Mouse (Mus musculus): ENCODE results near the gene Lmod3. TPM values are rescaled to one million over a fixed set of nuclear protein-coding genes. Genes with fewer than 3 reads are reported as not detected.

The Lmod3 gene
- polyA plus RNA-seq, 1 experiment from 2014 or later: 0.08 TPM

- Histone ChIP-seq H3K9ac (no peak overlapping the region), H3K27me3 (no peaks in the 10 kb centered on the region), H3K4me1 (replicated peaks) (no peaks in the 10 kb centered on the region), H3K4me2 (no peak overlapping the region), H3K4me3 (no peak overlapping the region), H3K27ac (no peak overlapping the region), H3K9me3 (peaks cover 3% of the 10 kb centered on the region; the same call in 1 of the 2 replicates), H3K36me3 (peaks cover 3% of the 10 kb centered on the region; the same call in 1 of the 2 replicates)
- 81% methylated on average over 5 of the region's 5 CpGs for WGBS
- no peak for ATAC-seq (ENCODE audit: low FRiP score)
Observed at GRCm38 (mm10) chr6:97240092-97240491, 12.5 kb downstream of the Lmod3 start.

- Histone ChIP-seq H3K4me3 (no peak overlapping the region), H3K9ac (no peak overlapping the region), H3K4me1 (replicated peaks) (no peaks in the 10 kb centered on the region), H3K36me3 (peaks cover 10% of the 10 kb centered on the region), H3K9me3 (peaks cover 4% of the 10 kb centered on the region; the same call in 1 of the 2 replicates), H3K27me3 (no peaks in the 10 kb centered on the region), H3K4me2 (no peak overlapping the region), H3K27ac (no peak overlapping the region)
- ATAC-seq (ENCODE audit: low FRiP score): no peak
- WGBS: 93% methylated on average over 6 of the region's 6 CpGs
Observed at GRCm38 (mm10) chr6:97239360-97239759, 13.2 kb downstream of the Lmod3 start.

- 96% methylated on average over 5 of the region's 5 CpGs for WGBS
- Histone ChIP-seq H3K36me3 (peaks cover 36% of the 10 kb centered on the region), H3K27me3 (no peaks in the 10 kb centered on the region), H3K4me1 (replicated peaks) (no peaks in the 10 kb centered on the region), H3K4me2 (no peak overlapping the region), H3K4me3 (no peak overlapping the region), H3K9me3 (peaks cover 4% of the 10 kb centered on the region; the same call in 1 of the 2 replicates), H3K9ac (no peak overlapping the region), H3K27ac (no peak overlapping the region)
- ATAC-seq (ENCODE audit: low FRiP score): no peak
Observed at GRCm38 (mm10) chr6:97236088-97236487, 16.5 kb downstream of the Lmod3 start.

GRCm38 (mm10) chr6:97234911-97235668 is 17.5 kb downstream of the Lmod3 start:
- WGBS: 85% methylated on average over 7 of the region's 7 CpGs
- H3K4me2 ChIP-seq: no peak overlapping the region
- ATAC-seq (ENCODE audit: low FRiP score): no peak
- H3K36me3 ChIP-seq: peaks cover 45% of the 10 kb centered on the region
- H3K27me3 ChIP-seq: no peaks in the 10 kb centered on the region
- H3K4me3 ChIP-seq: no peak overlapping the region
- H3K27ac ChIP-seq: no peak overlapping the region
- H3K9me3 ChIP-seq: peaks cover 4% of the 10 kb centered on the region; the same call in 1 of the 2 replicates
- H3K9ac ChIP-seq: no peak overlapping the region
- no peaks in the 10 kb centered on the region for H3K4me1 ChIP-seq (replicated peaks)

- Histone ChIP-seq H3K27me3 (no peaks in the 10 kb centered on the region), H3K9ac (no peak overlapping the region), H3K9me3 (no peaks in the 10 kb centered on the region), H3K4me3 (no peak overlapping the region), H3K36me3 (peaks cover 43% of the 10 kb centered on the region), H3K4me1 (replicated peaks) (peaks cover 10% of the 10 kb centered on the region), H3K27ac (no peak overlapping the region), H3K4me2 (no peak overlapping the region)
- ATAC-seq (ENCODE audit: low FRiP score): no peak
- 94% methylated on average over 9 of the region's 9 CpGs for WGBS
Observed at GRCm38 (mm10) chr6:97227067-97227847, 25.3 kb downstream of the Lmod3 start.

GRCm38 (mm10) chr6:97226083-97226491 is 26.5 kb downstream of the Lmod3 start:
- no peaks in the 10 kb centered on the region for H3K9me3 ChIP-seq
- H3K4me1 ChIP-seq (replicated peaks): peaks cover 20% of the 10 kb centered on the region
- peak overlapping the region; percentile 61 for H3K27ac ChIP-seq
- no peak overlapping the region for H3K9ac ChIP-seq
- H3K27me3 ChIP-seq: no peaks in the 10 kb centered on the region
- no peak overlapping the region for H3K4me3 ChIP-seq
- peak; percentile 57; the same call in 1 of the 2 replicates for ATAC-seq (ENCODE audit: low FRiP score)
- no peak overlapping the region for H3K4me2 ChIP-seq
- peaks cover 33% of the 10 kb centered on the region for H3K36me3 ChIP-seq
- WGBS: 11% methylated on average over 1 of the region's 1 CpGs

GRCm38 (mm10) chr6:97224505-97224904 is 28.1 kb downstream of the Lmod3 start:
- no peaks in the 10 kb centered on the region for H3K9me3 ChIP-seq
- no peak overlapping the region for H3K9ac ChIP-seq
- H3K27ac ChIP-seq: no peak overlapping the region
- no peak for ATAC-seq (ENCODE audit: low FRiP score)
- H3K36me3 ChIP-seq: peaks cover 19% of the 10 kb centered on the region
- H3K4me2 ChIP-seq: no peak overlapping the region
- peaks cover 20% of the 10 kb centered on the region for H3K4me1 ChIP-seq (replicated peaks)
- 93% methylated on average over 8 of the region's 8 CpGs for WGBS
- H3K4me3 ChIP-seq: no peak overlapping the region
- H3K27me3 ChIP-seq: no peaks in the 10 kb centered on the region

GRCm38 (mm10) chr6:97223566-97223965 is 29.0 kb downstream of the Lmod3 start:
- peaks cover 20% of the 10 kb centered on the region for H3K4me1 ChIP-seq (replicated peaks)
- no peak overlapping the region for H3K4me3 ChIP-seq
- no peaks in the 10 kb centered on the region for H3K9me3 ChIP-seq
- H3K27ac ChIP-seq: no peak overlapping the region
- peaks cover 14% of the 10 kb centered on the region for H3K36me3 ChIP-seq
- no peaks in the 10 kb centered on the region for H3K27me3 ChIP-seq
- H3K9ac ChIP-seq: no peak overlapping the region
- 79% methylated on average over 4 of the region's 4 CpGs for WGBS
- H3K4me2 ChIP-seq: no peak overlapping the region
- ATAC-seq (ENCODE audit: low FRiP score): no peak

- ATAC-seq (ENCODE audit: low FRiP score): no peak
- peaks cover 14% of the 10 kb centered on the region for H3K36me3 ChIP-seq
- H3K4me3 ChIP-seq: no peak overlapping the region
- 82% methylated on average over 5 of the region's 5 CpGs for WGBS
- no peak overlapping the region for H3K4me2 ChIP-seq
- H3K9ac ChIP-seq: no peak overlapping the region
- no peak overlapping the region for H3K27ac ChIP-seq
- no peaks in the 10 kb centered on the region for H3K27me3 ChIP-seq
- H3K4me1 ChIP-seq (replicated peaks): peaks cover 20% of the 10 kb centered on the region
- no peaks in the 10 kb centered on the region for H3K9me3 ChIP-seq
Observed at GRCm38 (mm10) chr6:97222931-97223467, 29.6 kb downstream of the Lmod3 start.

- Histone ChIP-seq H3K9me3 (no peaks in the 10 kb centered on the region), H3K4me3 (no peak overlapping the region), H3K4me2 (no peak overlapping the region), H3K9ac (no peak overlapping the region), H3K4me1 (replicated peaks) (peaks cover 20% of the 10 kb centered on the region), H3K27ac (no peak overlapping the region), H3K36me3 (peaks cover 10% of the 10 kb centered on the region), H3K27me3 (no peaks in the 10 kb centered on the region)
- WGBS: 57% methylated on average over 6 of the region's 6 CpGs
- ATAC-seq (ENCODE audit: low FRiP score): no peak
Observed at GRCm38 (mm10) chr6:97222321-97222720, 30.2 kb downstream of the Lmod3 start.

- H3K4me2 ChIP-seq: no peak overlapping the region
- H3K4me3 ChIP-seq: no peak overlapping the region
- no peaks in the 10 kb centered on the region for H3K9me3 ChIP-seq
- H3K4me1 ChIP-seq (replicated peaks): peaks cover 20% of the 10 kb centered on the region
- 75% methylated on average over 15 of the region's 15 CpGs for WGBS
- H3K36me3 ChIP-seq: peaks cover 3% of the 10 kb centered on the region; the same call in 1 of the 2 replicates
- ATAC-seq (ENCODE audit: low FRiP score): no peak
- H3K27me3 ChIP-seq: no peaks in the 10 kb centered on the region
- no peak overlapping the region for H3K9ac ChIP-seq
- H3K27ac ChIP-seq: 0 out of 2 replicates have a peak overlapping the region, but pooled peaks have one; percentile 20
Observed at GRCm38 (mm10) chr6:97221205-97222025, 31.1 kb downstream of the Lmod3 start.
